Mouse (Mus musculus) lung, postnatal 25 days (tissue): ENCODE data around the gene Parva.
A peak's percentile ranks its signal among the peaks of the same experiment; 100 is the strongest.

Source experiments
- DNase-seq: peaks from one replicate; pipeline ENCODE4 v3.0.0; 2022; ENCODE audit warnings: low spot score

Gene Parva

DNA sequence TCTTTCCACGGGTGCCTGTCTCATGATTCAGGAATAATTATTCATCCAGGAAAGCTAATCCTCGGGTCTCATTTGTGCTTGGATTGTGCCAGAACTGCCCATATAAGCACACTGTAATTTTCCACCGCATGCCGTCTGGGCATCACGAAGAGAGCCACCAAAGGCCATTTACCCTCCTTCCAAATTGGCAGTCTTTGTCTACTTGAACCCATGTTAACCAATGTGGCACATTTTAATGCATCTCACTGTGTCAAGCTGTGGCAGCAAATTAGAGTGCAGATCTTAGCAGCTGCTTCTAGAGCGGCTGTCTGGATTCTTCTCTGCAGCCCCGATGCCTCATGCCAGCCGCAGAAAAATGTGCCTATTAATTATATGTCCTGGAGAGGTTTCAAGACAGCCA lies 176.9 kb downstream of the Parva start:
- DNase-seq: no peak

DNA sequence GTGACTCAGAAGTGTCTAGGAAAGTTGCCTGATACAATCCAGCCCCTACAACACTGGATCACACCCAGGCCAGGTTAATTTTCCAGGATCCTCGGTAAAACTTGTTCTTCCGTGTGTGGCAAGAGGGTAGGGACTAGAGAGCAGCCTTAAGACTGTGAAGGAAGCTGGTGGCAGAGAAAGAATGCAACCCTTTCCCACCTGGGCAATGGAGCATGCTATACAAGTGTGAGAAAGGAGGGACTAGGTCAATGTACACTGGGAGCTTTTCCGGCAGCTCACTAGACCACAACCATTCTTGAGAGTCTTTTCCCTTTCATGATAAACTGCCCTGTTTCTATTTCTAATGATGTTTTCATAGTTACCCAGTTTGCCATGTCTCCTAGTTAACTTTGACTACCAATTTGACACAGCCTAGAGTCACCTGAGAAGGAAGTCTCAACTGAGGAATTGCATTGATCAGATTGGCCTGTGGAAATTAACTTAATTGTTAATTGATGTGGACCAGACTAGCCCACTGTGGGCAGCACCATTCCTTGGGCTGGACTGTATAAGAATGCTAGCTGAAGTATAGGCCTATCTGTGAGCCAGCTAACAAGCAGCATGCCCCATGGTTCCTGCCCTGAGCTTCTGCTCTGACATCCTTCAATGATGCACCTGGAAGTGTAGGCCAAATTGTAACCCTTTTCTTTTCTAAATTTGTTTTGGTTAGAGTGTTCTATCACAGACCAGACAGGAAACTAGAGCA lies 186.9 kb downstream of the Parva start:
- no peak for DNase-seq

DNA sequence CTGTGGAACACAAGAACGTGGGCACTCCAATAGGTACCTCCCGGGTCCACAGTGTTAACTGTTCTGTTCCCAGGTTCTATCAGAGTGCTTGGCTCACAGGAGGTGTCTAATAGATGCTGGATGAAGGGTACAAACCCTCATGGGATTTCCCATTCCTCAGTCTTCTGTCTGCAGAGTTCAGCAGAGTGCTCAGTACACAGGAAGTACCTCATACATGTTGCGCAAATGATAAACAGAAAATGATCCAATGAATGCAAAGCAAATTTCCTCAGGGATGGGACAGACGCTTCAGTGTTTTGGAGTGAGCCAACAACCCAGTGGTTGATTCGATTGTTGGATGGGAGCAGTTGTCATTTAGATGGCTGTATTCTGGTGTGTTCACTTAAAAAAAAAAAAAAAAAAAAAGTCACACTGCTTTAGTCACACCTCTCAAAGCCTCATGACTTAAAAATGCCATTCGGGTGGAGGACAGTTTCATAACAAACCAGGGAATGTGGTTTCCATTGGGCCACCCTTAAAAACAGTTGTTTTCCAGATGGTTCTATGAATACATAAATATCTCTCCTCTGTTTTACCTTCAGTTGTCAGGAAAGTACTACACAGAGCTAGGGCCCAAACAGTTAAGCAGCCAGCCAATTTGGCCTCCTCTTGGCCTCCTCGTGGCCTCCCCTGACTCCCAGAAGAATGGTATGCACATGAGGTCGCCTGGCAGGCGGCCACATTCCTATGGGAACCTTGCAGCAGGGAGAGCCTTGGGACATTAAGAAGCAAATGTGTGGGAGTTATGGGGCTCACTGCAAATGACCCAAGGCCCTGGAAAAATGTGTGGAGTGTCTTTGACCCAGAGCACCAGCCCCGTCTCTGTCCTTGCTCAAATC lies 187.7 kb downstream of the Parva start:
- peak; percentile 64 for DNase-seq

DNA sequence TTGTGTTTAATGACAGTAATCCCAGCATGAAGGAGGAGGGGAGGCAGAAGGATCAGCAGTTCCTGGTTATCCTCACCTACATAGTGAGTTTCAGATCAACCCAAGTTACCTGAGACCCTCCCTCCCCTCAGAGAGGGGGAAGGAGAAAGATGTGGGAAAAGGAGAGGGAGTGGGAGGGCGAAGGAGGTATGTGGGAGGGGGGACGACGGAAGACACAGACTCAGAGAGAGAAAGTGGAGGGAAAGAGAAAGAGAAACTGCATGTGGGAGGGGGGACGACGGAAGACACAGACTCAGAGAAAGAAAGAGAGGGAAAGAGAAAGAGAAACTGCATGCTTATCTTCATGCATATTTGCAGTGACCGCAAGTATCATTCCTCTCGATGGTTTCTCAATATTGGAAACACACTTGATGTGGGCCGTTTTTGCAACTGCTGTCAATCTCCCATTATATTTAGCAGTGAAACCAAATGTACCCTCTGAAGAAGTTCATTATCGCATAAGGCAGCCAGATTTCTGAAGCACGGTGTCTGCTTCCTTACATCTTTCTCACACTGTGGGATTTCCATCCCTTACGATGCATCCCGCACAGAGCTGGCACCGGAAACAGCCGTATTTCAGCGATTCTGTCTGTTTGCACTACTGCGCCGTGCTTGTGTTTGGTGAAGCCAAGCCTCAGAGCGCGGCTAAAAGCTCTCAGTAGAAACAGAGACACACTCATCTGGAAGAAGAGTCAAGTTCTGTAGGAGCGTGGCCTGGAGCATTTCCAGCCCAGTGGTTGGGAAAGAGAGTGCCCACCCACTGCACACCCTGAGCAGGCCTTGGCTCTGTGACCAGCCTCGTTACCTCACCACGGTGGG lies 193.2 kb downstream of the Parva start:
- no peak for DNase-seq

DNA sequence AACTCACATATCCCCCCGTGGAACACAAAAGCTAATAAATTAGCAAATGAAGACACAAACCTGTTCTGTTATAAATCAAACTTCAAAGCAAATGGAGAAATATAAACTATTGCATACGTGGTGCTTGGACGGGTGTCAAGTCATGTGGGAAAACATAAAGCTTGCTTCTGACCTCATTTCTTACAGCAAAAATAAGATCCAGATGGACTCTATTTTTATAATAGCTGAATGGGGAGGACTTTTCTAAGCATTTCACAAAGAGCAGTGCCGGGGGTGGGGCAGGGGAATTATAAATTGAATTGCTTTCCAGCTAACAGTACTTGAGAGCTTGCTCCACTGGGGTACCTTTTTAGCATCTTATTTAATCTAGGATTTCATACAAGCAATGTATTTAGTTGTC lies 200.2 kb downstream of the Parva start:
- DNase-seq: no peak

DNA sequence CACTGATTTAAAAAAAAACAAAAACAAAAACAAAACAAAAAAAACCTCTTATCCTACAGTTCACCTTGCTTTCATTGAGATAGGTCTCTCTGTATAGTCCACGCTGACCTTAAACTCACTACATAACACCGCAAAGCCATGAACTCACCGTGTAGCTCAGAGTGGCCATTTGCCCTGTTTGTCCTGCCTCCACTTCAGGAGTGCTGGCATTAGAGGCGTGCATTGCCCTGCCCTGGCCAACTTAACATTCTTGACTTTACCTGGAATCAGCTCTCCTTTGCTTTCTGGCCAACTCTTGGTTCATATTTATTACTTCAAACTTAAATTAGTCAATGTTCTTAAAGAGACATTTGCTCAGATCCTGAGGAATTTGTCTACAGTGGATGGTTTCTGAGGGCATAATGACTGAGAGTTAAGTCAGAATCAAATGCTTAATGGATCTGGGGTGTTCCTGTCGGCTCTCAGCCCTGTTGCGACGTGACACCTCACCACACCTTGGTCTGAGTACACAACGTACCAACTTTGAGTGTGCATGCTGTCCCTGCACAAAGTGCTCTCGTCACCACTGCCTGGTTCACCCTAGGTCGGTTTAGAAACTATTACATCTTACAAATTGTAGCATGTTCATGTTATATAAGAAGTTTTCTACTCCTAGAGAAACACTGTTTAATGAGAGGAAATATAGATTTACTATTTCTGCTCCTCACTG lies 207.4 kb downstream of the Parva start:
- peak; percentile 74 for DNase-seq

DNA sequence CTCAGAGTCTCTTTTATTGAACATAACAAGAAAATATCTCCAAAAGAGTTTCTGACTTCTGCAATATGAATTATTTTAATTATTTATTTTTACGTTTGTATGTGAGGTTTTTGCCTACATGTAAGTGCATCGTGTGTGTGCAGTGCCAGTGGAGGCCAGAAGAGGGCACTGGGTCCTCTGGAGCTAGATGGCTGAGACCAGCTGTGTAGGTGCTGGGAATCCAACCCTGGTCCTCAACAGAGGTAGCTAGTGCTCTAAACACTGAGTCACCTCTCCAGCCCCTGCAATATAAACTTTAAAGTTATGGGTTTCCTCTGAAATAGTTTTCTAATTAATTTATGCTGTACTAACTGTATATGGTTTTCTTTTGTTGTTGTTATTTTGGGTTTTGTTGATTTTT lies 208.6 kb downstream of the Parva start:
- no peak for DNase-seq
